7 mouse cellular contexts compared by ENCODE assay signal in the genomic region with DNA sequence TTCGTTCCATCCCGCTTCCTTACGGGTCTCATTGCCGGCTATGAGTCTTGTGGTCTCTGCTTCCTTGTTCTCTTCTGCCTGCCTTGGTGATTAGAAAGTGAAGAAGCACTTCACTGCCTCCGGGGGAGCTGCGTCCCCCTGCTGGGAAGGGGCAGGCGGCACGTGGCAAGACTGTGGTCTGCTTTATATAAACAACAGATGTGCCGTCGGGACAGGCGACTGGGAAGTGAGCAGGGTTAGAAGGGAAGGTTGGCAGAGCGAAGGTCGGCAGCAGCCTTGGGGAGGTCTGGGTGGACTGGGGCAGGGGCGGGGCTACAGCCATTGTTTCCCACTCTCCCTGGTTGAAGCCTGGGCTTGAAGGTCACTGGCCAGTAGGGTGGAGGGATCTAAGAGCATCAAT. TPM values are rescaled to one million over a fixed set of nuclear protein-coding genes. Genes with fewer than 3 reads are reported as not detected.
DNase-seq lines count a peak whose midpoint lies in the region; ATAC-seq lines count a peak whose summit lies in the region.

No protein-coding gene starts in this region.

- peak overlapping the region; percentile 99 for H3K4me2 ChIP-seq in heart, embryonic 15.5 days
- peak overlapping the region; percentile 83 for H3K4me2 ChIP-seq in midbrain, embryonic 16.5 days (ENCODE audit: low read length)

- peak overlapping the region; percentile 56 for H3K4me3 ChIP-seq in heart, embryonic 15.5 days
- H3K4me3 ChIP-seq in midbrain, embryonic 16.5 days (ENCODE audit: low read depth, low read length) = peak overlapping the region; percentile 66

- H3K9ac ChIP-seq in heart, embryonic 15.5 days = no peak overlapping the region
- H3K9ac ChIP-seq in midbrain, embryonic 16.5 days (ENCODE audit: low read depth, low read length) = peak overlapping the region; percentile 82

- H3K9me3 ChIP-seq in heart, embryonic 15.5 days (replicated peaks) = no peaks in the 10 kb centered on the region
- no peaks in the 10 kb centered on the region for H3K9me3 ChIP-seq in midbrain, embryonic 16.5 days (replicated peaks; ENCODE audit: control insufficient read depth, low read length, poor library complexity, severe bottlenecking)

- H3K36me3 ChIP-seq in heart, embryonic 15.5 days = peaks cover 3% of the 10 kb centered on the region; the same call in 1 of the 2 replicates
- H3K36me3 ChIP-seq in midbrain, embryonic 16.5 days (ENCODE audit: control insufficient read depth, insufficient read depth, low read length) = peaks cover 6% of the 10 kb centered on the region; the same call in 1 of the 2 replicates

- peaks cover 29% of the 10 kb centered on the region for H3K4me1 ChIP-seq in heart, embryonic 15.5 days (replicated peaks)
- H3K4me1 ChIP-seq in midbrain, embryonic 16.5 days (ENCODE audit: control insufficient read depth, insufficient read depth, low read length) = peaks cover 24% of the 10 kb centered on the region

- DNase-seq in ovary, adult 18-20 months (ENCODE audit: low spot score) = peak; percentile 43
- DNase-seq in ovary, postnatal 10 days (ENCODE audit: low spot score) = no peak
- DNase-seq in cerebellum, postnatal 14 days = peak; percentile 21 to 27
- DNase-seq in left cerebral cortex, postnatal 25 days (ENCODE audit: low spot score in 2 of 2) = peak; percentile 41 to 57
- no peak for DNase-seq in spleen, adult 12 weeks (ENCODE audit: low spot score)

- ATAC-seq in heart, embryonic 15.5 days (replicated peaks; ENCODE audit: insufficient number of reproducible peaks, insufficient read depth, low FRiP score, low read depth) = no peak
- no peak for ATAC-seq in midbrain, embryonic 16.5 days

- under 1% methylated on average over 14 of the region's 14 CpGs for WGBS in heart, embryonic 15.5 days
- WGBS in midbrain, embryonic 16.5 days = under 1% methylated on average over 14 of the region's 14 CpGs

- intact Hi-C loops in left cerebral cortex, postnatal 25 days (cut with DNase I) = no loop called here

- H3K27ac ChIP-seq in heart, embryonic 15.5 days = no peak overlapping the region
- H3K27ac ChIP-seq in midbrain, embryonic 16.5 days (ENCODE audit: low read length) = no peak overlapping the region

- H3K27me3 ChIP-seq in heart, embryonic 15.5 days = peaks cover 56% of the 10 kb centered on the region
- no peaks in the 10 kb centered on the region for H3K27me3 ChIP-seq in midbrain, embryonic 16.5 days (ENCODE audit: control insufficient read depth, insufficient read depth, low read depth, low read length)

RNA-seq across cellular contexts. Expression of a gene that starts 1.6 kb away (rescaled TPM):
- polyA plus RNA-seq in heart, embryonic 15.5 days (2015; fragmentation: Nextera tagmentation; extraction: Ambion mirVana) = 0.57 and 1.2 TPM in 2 replicates
- 10 to 100 TPM; 23.7 to 25.1 TPM for total RNA-seq in left cerebral cortex, postnatal 25 days (2021)
- 3.4 and 4.0 TPM in 2 replicates for polyA plus RNA-seq in midbrain, embryonic 16.5 days (2015; fragmentation: Nextera tagmentation; extraction: Ambion mirVana)

RNA-seq across cellular contexts. Expression of a gene that starts 1.6 kb away (rescaled TPM):
- polyA plus RNA-seq in heart, embryonic 15.5 days (2015; fragmentation: Nextera tagmentation; extraction: Ambion mirVana) = 0.31 and 0.36 TPM in 2 replicates
- 10 to 100 TPM; 60.0 to 68.4 TPM for total RNA-seq in left cerebral cortex, postnatal 25 days (2021)
- polyA plus RNA-seq in midbrain, embryonic 16.5 days (2015; fragmentation: Nextera tagmentation; extraction: Ambion mirVana) = 16.7 and 20.3 TPM in 2 replicates

RNA-seq across cellular contexts. Expression of a gene that starts 35.7 kb away (rescaled TPM):
- 96.1 and 97.9 TPM in 2 replicates for polyA plus RNA-seq in heart, embryonic 15.5 days (2015; fragmentation: Nextera tagmentation; extraction: Ambion mirVana)
- 100 to 1,000 TPM; 169 to 180 TPM for total RNA-seq in left cerebral cortex, postnatal 25 days (2021)
- 199 and 209 TPM in 2 replicates for polyA plus RNA-seq in midbrain, embryonic 16.5 days (2015; fragmentation: Nextera tagmentation; extraction: Ambion mirVana)

RNA-seq across cellular contexts. Expression of a gene that starts 52.7 kb away (rescaled TPM):
- polyA plus RNA-seq in heart, embryonic 15.5 days (2015; fragmentation: Nextera tagmentation; extraction: Ambion mirVana) = 230 and 277 TPM in 2 replicates
- 10 to 100 TPM; 94.8 to 96.3 TPM for total RNA-seq in left cerebral cortex, postnatal 25 days (2021)
- 201 and 208 TPM in 2 replicates for polyA plus RNA-seq in midbrain, embryonic 16.5 days (2015; fragmentation: Nextera tagmentation; extraction: Ambion mirVana)

Comparison
In these comparisons a context has a peak if more than half of its experiments do, and no peak if none do; other contexts are left out.
1. DNase-seq: peak in ovary, adult 18-20 months (single experiment), cerebellum, postnatal 14 days (2 of 2) and left cerebral cortex, postnatal 25 days (2 of 2); none in ovary, postnatal 10 days (single experiment) and spleen, adult 12 weeks (single experiment).
2. RNA of a gene that starts 1.6 kb away (polyA plus RNA-seq): 16.7 to 20.3 TPM in midbrain, embryonic 16.5 days; 0.31 to 0.36 TPM in heart, embryonic 15.5 days; every median in the first group is over 10 times any median in the second.